Mouse (Mus musculus) testis, adult 2 months (tissue): ENCODE measurements at regions not wholly inside any gene's neighbourhood (a gene's known extent, or its start where the extent isn't known, plus 50 kb on each side); places are given as distances from the start of the nearest gene placed in this dataset.

Source experiments
- CTCF ChIP-seq: fragments of 200-500 bp; IDR thresholded peaks from 2 replicates; pipeline ENCODE4 v1.5.1; 2012; ENCODE audit warnings: low read depth, mild to moderate bottlenecking, inconsistent platforms, low read length, moderate library complexity; ENCODE audit not compliant: control insufficient read depth, insufficient read depth, insufficient replicate concordance
- POLR2A ChIP-seq: fragments of 200-500 bp; IDR thresholded peaks from 2 replicates; pipeline ENCODE4 v1.6.1; 2012; ENCODE audit warnings: low read depth, mild to moderate bottlenecking, inconsistent platforms, low read length, moderate library complexity; ENCODE audit not compliant: control insufficient read depth

DNA sequence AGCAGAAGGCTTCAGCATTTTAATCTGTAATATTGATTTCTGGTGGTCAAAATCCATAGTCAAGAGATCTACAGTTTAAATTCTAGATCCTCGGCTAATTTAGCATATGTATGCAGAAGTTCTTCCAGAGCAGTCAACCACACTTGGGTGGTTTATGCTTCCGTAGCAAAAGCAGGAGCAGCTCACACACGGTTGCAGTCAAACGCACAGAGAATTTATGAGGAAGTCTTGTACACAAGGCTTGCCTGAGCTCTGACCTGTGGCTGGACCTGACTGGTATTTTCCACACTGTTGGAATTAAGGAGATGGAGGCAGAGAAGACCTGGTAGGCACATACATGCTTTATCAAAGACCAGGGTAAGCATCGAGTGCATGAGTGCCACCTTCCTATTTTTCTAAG lies 86.8 kb downstream of the Avpr1a start:
- TF ChIP-seq CTCF (no peak), POLR2A (no peak)
